Mouse (Mus musculus) gastrocnemius, postnatal 10 days (tissue): ENCODE results near the gene Pipox. TPM values are rescaled to one million over a fixed set of nuclear protein-coding genes. Genes with fewer than 3 reads are reported as not detected.

Source experiments
- DNase-seq: peaks from one replicate; pipeline ENCODE4 v3.0.0; 2021; ENCODE audit warnings: mixed read lengths
- total RNA-seq, 2 experiments: library from RNA; stranded (reverse); gene quantifications; 2 replicates each; pipeline ENCODE4 v1.2.3; 2021

Gene Pipox
- total RNA-seq, 2 experiments from 2014 or later, result 0.52 to 1.1 TPM

DNA sequence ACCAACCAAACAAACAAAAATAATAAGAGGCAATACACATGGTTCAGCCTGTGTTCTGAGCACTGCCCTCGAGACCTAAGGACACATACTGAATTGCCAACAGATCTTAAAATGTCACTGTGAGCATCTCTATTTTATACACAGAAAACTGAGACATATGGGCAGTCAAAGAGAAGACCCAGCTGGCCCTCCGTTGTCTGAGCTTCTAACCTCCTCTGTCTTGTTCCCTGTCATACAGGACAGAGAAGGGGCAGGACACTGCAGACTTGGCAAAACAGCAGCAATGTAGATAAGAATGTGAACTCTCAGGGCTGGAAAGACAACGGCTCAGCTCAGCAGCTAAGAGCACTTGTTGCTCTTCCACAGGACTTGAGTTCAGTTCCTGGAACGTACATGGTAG, 14.6 kb upstream of the Pipox start:
- DNase-seq, result no peak

DNA sequence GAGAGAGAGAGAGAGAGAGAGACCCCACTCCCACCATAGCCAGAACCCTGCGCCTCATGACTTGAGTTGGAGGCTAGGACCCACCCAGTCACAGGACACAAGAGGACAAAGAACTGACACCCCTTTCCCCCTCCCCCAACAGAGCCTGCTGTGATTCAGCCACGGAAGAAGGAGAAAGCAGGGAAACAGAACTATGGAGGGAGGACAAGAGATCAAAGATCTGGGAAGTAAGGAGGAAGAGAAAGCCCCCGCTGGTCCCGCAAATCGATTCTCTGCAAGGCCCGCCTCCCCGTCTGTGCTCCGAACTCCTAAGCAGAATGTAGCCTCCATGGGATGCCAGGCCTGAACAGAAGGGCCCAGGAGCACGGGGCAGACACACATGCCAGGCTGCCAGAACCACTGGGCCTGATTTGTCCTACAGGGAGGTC, 12.9 kb upstream of the Pipox start:
- DNase-seq, result no peak

DNA sequence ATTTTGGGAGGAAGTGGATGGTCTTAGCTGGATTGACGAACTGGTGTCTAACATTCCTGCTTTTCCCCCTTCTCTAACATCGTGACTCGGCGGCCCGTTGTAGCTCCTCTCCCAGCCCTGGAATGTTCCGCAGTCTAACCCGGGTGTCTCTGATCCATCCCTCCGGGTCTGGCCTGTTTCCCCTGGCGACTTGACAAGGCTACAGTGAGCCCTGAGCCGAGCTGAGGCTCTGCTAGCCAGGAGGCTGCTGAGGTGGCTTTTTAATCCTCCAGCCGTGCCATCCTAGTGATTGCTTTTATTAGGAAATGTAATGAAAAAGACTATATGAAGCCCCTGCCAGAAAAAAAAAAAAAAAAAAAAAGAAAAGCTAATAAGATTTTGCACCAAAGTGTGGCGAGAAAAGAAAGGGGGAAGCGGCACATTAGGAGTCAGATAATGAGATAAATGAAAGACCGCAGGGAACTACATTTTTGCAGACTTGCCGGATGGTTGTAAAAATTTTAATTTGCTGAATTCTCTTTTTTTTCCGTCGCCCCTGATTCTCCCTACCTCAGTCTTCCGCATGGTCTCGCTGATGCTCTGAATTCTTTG, 12.3 kb upstream of the Pipox start:
- peak; percentile 59 for DNase-seq

DNA sequence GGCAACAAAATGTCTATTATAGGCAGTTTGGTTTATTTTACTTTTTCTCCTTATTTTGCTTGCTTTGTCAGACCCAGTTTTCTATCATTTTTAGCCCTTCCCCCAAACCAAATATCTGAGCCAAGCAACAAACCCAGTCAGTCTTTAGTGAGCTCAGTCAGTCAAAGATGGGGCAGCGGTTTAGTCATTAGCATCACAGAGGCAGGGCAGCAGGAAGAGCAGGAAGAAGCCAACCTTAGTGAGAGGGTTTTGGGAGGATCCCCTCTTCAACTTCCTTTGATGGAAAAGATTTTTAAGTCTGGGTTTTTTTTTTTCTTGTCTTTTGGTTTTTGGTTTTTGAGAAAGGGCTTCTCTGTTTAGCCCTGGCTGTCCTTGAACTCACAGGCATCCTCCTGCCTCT, 10.8 kb upstream of the Pipox start:
- no peak for DNase-seq

DNA sequence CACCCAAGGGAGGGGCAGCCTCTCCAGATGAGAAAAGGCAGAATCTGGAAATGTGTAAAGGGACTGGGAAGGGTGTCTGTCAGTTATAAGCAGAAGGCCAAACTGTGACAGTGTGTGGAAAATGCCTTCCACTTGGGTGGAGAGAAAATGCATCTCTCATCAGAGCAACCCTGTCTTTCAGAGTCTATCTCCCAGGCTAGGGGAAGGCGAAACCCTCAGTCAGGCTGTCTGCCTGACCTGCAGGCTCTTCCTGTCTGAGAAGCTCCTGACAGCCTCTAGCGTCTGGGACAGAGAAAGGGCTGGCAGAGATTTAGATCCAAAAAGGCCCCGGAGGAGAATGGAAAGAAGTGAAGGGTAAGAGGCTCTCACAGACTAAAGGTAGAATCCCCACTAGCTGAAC, 9.9 kb upstream of the Pipox start:
- no peak for DNase-seq

DNA sequence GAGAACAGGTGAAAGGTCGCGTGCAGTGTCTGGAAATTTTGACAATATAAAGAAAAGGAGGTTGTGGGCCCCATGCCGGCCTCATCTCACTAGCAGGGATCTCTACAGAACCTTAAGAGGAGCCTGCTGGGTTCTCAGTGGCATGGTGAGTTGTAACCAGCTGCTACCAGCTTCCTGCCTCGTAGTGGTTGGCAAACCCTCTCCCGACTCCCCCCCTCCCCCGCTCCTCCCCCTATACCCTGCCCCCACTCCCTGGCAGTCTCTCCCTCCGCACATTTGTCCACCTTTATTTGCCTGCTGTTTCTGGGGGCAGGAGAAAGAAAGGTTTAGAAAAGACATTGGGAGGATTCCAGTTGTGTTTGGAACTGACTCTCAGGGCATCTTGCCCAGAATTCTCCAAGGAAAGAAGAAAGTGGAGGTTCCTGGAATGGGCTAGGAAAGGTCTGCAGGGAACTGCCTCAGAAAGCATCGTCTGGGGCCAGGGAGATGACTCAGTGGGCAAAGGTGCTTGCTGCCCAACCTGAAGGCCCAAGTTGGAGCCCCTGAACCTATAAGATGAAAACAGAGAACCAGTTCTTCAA, 8.0 kb upstream of the Pipox start:
- DNase-seq, result no peak

DNA sequence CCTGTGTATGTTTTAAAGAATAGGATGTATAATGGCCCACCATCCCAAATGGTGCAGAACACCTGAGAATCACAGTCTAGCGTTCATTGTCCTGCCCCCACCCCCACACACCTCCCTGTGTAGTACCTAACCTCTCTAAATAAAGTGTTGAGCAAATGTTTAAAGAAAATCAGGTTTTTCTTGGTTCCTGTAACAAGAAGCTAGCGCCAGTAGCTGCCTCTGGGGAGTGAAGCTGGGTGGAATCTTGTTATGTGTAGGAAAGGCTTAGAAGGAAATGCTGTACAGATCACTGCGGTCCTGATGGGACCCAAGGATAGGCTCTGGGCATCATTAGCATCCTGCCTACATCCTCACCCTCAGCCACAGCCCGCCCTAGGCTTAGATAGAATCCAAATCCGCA, 7.5 kb upstream of the Pipox start:
- no peak for DNase-seq

- no peak for DNase-seq
These were observed 6.8 kb upstream of the Pipox start for GRCm38 (mm10) chr11:77900696-77901095.

DNA sequence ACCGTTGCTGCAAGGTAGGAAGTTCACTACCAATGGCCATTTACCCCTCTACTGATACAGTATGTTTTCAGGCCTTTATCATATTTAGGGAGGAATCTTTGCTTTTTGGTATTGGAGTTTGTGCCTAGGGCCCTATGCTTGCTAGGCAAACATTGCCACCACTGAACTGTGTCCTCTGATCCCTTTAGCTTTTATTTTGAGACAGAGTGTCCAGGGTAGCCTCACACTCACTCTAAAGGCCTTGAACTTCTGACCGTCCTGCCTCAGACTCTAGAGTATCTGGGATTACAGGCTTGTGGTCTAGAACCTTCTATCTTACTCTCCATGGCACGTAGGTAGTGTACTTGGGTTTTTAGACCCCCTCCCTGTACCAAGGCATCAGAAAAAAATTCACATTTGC, 6.3 kb upstream of the Pipox start:
- DNase-seq, result no peak

DNA sequence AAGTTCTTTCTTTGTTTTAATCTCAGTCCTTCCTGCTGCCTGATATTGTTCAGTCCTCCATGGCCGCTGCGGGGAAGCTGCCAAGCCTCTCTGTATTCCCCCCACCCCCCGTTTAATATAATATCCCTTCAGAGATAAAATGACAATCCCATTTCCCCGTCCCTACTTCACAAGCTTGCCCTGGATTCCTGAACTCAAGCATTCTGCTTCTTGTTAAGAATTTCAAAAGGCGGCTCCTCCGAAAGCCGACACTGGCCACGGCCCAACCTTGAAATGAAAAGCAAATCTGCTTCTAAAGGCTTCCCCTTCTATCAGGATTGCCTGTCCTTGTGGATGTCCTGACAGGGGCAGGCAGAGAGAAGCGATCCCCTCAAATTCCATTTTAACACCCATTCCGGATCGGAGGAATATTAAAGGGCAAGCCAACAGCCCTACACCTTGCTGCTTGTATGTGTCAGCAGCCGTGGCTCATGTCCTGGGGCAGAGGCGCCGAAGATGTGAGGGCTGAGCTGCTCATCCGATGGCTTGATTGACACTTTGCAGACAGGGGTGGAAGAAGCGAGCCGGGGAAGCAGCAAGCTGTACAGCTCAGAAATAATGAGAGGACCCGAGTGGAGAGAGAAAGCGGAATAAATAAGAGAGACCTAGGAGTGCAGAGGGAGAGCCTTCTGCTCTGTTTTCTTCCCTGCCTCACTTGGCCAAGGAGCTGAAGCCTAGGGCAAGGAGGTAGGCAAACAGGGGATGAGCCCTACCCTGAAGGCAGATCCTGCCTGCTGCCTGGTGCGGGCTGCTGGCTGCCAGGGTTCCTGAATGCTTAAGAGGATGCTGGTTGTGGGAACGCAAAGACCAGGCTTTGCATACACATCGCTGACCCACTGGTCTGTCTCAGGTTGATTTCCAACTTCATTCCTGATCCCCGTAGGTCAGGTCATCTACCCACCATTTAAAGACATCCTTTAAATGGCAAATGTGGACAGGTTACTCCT, 3.2 kb upstream of the Pipox start:
- no peak for DNase-seq

DNA sequence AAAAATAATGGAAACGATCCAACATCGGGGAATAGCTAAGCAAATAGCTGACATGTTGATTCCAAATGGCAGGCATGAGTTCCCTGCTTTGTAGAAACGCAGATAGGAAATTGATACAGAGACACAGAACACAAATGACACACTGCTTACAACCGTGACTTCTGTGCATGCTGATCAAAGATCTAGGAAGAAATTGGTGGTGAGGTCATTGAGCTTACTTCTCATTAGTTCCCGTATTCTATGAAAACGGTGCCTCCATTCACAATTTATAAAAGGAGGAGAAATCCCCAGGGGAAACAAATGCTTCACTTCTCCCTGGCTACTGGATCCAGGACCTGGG, 2.6 kb upstream of the Pipox start:
- no peak for DNase-seq

DNA sequence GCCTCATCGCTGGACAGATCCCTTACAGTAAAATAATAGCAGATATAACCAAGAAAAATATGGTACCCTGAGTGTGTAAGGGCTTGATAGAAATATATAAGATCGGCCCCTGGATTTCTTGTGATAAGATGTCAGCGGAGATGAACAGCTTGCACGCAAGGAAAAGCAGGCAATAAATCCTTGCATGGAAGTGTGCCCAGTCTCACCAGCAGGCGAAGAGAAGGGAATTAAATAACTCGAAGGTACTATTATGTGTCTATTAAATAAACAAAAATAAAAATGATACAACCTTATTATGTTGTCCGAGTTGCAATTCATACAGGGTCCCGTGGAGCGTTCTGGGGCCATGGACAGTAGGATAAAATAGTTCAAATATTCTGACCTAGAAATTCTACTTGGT, 2.1 kb upstream of the Pipox start:
- DNase-seq, result no peak

- no peak for DNase-seq
These were observed 1.1 kb upstream of the Pipox start for GRCm38 (mm10) chr11:77894967-77895366.

GRCm38 (mm10) chr11:77893283-77893682, 613 bp downstream of the Pipox start:
- DNase-seq, result no peak

- no peak for DNase-seq
These were observed 1.0 kb downstream of the Pipox start for GRCm38 (mm10) chr11:77892883-77893282.

DNA sequence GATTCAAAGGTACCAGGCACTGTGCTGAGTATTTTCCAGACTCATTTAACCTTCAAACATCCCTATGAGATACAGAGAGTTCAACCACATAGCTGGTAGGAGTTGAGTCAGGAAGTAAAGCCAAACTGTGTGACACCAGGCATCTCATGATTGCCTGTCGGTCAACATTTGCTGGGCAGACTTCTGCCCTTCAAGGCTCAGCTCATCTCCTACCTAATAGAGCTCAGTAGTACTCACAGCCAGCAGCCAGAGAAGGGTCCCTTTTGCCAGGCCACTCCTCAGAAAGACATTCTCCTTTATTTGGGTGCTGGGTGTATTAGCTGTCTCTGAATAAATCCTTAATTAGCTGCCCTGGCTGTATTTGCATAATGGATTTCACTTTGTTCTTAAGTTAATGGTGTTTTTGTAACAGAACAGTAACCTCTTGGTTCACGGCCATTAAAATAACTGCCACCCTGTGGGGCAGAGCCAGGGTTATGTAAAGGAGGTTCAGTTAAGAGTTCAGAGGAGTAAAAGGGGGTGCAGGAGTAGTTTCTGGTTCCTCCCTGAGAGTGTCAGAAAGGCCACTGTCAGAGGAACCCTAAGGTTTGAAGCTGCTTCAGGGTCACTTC, 3.1 kb downstream of the Pipox start:
- DNase-seq, result no peak

GRCm38 (mm10) chr11:77889484-77889883, 4.4 kb downstream of the Pipox start:
- no peak for DNase-seq

- no peak for DNase-seq
These were observed 5.0 kb downstream of the Pipox start for GRCm38 (mm10) chr11:77888846-77889245.

DNA sequence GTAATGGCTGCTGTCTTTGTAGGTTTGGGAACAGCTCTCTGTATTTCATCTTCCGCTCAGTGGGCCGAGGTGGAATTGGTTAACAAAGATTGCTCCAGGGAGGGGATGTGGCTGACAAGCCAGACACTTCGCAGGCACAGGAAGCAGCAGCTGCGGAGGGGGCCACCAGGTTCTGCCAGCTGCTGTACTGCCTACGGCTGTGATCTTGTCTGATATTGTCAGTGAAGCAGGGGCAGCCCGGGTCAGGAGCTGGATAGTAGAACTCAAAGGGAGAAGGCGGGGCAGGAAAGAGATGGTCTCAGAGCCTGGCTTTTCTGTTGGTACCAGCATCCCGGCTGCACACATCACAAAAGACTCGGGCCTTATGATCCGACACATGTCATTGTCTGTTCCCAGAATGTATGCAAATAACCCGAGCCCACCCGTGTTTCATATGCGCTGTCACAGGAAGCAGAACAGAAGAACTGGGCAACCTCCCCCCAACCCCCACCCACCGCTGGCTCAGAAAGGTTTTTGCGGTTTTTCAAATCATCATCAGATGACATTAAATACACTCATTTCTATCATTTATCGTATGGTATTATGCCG, 6.4 kb downstream of the Pipox start:
- DNase-seq, result no peak

DNA sequence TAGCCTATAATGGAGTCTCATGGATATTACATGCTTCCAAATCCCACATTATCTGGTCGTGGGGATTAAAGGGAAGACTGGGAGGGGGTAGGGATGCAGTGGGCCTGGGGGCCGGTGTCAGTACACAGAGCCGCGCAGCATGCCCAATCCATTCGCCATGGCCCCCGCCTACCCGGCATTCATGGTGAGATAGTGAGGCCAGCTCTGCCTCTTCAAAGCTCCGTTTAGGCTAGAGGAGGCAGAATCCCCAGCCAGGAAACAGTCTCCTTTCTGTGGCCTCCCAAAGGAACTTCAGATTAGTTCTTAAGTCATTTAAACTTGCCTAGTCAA, 8.7 kb downstream of the Pipox start:
- DNase-seq, result no peak

- DNase-seq, result no peak
These were observed 9.2 kb downstream of the Pipox start for GRCm38 (mm10) chr11:77884524-77885245.

DNA sequence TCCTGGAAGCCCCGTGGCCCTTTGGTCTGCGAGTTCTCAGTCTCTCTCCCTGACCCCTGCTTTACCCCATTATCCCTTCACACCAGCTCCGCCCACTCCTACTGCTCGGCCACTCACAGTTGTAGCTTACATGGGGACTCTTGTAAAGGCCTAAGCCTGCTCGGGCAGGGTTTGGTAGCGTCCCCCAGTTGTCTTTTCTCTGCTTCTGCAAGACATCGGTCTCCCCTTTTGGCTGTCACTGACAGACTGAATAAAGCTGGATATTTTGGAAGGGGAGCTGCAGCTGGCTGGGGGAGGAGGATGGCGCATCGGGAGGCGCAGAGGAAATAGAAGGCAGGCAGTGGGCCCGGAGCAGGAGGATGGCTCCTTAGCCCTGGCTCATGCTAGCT, 17.1 kb downstream of the Pipox start:
- no peak for DNase-seq
